Mouse (Mus musculus): Measurements from ENCODE around the gene Nfkb1. TPM values are rescaled to one million over a fixed set of nuclear protein-coding genes. Genes with fewer than 3 reads are reported as not detected.

Nfkb1 gene
- polyA plus RNA-seq, 1 experiment from 2014 or later = 18.4 TPM

DNA sequence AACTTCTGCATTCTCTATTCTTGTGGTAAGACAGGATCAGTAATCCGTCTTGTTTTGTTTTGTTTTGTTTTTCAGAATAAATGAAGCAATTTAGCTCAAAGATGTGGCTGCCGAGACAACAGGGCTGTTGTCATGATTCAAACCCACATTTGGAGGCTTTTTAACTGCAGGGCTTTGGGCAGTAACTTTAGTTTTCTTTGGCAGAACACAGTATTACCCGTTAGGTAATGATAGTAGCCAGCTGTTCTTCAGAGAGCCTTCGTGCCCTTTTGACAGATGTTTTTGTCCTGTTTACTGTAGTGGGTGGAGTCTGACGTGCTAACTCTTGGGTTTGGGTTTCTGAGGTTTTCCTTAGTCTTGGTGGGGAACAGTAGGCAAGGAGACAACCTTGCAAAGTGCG, 118.3 kb downstream of the Nfkb1 start:
- ATAC-seq = no peak
- Histone ChIP-seq H3K4me2 (no peak overlapping the region), H3K9me3 (replicated peaks) (no peaks in the 10 kb centered on the region), H3K4me1 (peaks cover 7% of the 10 kb centered on the region; the same call in 1 of the 2 replicates), H3K9ac (no peak overlapping the region), H3K4me3 (no peak overlapping the region), H3K27ac (no peak overlapping the region), H3K36me3 (peaks cover 6% of the 10 kb centered on the region), H3K27me3 (replicated peaks) (no peaks in the 10 kb centered on the region)
- WGBS (ENCODE audit: insufficient replicate concordance) = 46% methylated on average over 6 of the region's 6 CpGs

- Histone ChIP-seq H3K27me3 (replicated peaks) (no peaks in the 10 kb centered on the region), H3K36me3 (peaks cover 6% of the 10 kb centered on the region), H3K4me2 (0 out of 2 replicates have a peak overlapping the region, but pooled peaks have one; percentile 17), H3K27ac (no peak overlapping the region), H3K4me1 (peaks cover 7% of the 10 kb centered on the region; the same call in 1 of the 2 replicates), H3K9me3 (replicated peaks) (no peaks in the 10 kb centered on the region), H3K9ac (no peak overlapping the region), H3K4me3 (no peak overlapping the region)
- ATAC-seq = no peak
- WGBS (ENCODE audit: insufficient replicate concordance) = 70% methylated on average over 13 of the region's 13 CpGs
Observed at GRCm38 (mm10) chr3:135571540-135571939, 119.8 kb downstream of the Nfkb1 start.

DNA sequence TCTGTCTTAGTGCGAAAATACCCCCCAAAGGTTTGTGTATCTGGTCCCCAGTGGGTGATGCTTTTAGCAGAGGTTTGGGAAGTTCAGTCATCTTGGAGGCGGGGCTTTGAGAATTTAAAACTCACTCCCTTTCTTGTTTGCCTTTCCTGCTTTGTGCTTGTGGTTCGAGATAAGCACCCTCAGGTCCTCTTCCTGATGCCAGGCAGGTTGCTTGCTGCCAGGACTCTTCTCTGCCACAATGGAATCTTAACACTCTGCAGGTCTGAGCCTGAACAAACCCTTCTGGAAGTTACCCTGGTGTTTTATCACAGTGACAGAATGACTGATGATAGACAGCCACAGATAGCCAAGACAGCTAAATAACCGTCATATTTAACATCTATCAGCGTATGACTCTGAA, 122.7 kb downstream of the Nfkb1 start:
- no peaks in the 10 kb centered on the region for H3K9me3 ChIP-seq (replicated peaks)
- no peak overlapping the region for H3K4me2 ChIP-seq
- H3K27me3 ChIP-seq (replicated peaks) = no peaks in the 10 kb centered on the region
- H3K4me1 ChIP-seq = peaks cover 7% of the 10 kb centered on the region; the same call in 1 of the 2 replicates
- no peak overlapping the region for H3K9ac ChIP-seq
- H3K4me3 ChIP-seq = no peak overlapping the region
- WGBS (ENCODE audit: insufficient replicate concordance) = 35% methylated on average over 5 of the region's 5 CpGs
- ATAC-seq = no peak
- peaks cover 6% of the 10 kb centered on the region for H3K36me3 ChIP-seq
- no peak overlapping the region for H3K27ac ChIP-seq

GRCm38 (mm10) chr3:135567888-135568287, 123.5 kb downstream of the Nfkb1 start:
- H3K4me3 ChIP-seq = no peak overlapping the region
- peaks cover 6% of the 10 kb centered on the region for H3K36me3 ChIP-seq
- WGBS (ENCODE audit: insufficient replicate concordance) = 51% methylated on average over 6 of the region's 6 CpGs
- H3K9ac ChIP-seq = no peak overlapping the region
- no peaks in the 10 kb centered on the region for H3K9me3 ChIP-seq (replicated peaks)
- no peaks in the 10 kb centered on the region for H3K27me3 ChIP-seq (replicated peaks)
- peaks cover 7% of the 10 kb centered on the region; the same call in 1 of the 2 replicates for H3K4me1 ChIP-seq
- no peak overlapping the region for H3K27ac ChIP-seq
- no peak overlapping the region for H3K4me2 ChIP-seq
- ATAC-seq = no peak

DNA sequence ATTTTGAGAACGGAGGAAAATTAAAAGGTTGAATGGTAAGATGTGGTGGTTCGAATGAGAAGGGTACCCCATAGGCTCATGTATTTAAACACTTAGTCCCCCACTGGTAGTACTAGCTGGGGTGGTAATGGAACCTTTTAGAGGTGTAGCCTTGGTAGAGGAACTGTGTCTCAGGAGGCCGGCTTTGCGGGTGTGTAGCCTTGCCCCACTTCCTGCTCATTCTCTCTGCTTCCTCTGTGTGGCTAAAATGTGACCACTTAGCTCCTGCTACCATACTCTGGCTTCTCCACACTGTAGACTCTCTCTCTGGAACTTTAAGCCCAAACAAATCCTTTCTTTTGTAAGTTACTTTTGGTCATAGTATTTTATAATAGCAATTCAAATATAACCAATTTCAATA, 126.0 kb downstream of the Nfkb1 start:
- H3K36me3 ChIP-seq = peaks cover 1% of the 10 kb centered on the region; the same call in 1 of the 2 replicates
- H3K4me1 ChIP-seq = peaks cover 7% of the 10 kb centered on the region; the same call in 1 of the 2 replicates
- H3K9me3 ChIP-seq (replicated peaks) = no peaks in the 10 kb centered on the region
- no peak overlapping the region for H3K27ac ChIP-seq
- no peak overlapping the region for H3K9ac ChIP-seq
- 38% methylated on average over 4 of the region's 4 CpGs for WGBS (ENCODE audit: insufficient replicate concordance)
- no peak overlapping the region for H3K4me2 ChIP-seq
- H3K27me3 ChIP-seq (replicated peaks) = no peaks in the 10 kb centered on the region
- no peak for ATAC-seq
- no peak overlapping the region for H3K4me3 ChIP-seq

DNA sequence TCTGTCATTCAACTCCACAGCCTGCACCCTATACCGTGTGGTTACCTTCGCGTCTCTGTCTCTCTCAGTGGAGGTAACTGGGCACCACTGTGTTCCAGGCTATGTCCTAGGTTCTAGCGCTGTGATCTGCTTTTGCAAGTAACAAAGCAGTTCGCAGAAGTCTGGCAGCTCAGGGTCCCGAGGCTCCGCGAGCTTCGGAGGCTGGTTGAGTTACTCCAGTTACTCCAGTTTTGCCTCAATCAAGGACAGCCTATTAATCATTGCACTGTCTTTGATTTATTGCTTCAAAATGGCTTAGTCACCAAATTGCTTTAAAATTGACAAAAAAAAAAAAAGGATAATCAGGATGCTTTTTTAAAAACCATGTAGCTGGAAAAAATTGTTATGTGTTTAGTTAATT, 126.6 kb downstream of the Nfkb1 start:
- Histone ChIP-seq H3K4me2 (no peak overlapping the region), H3K36me3 (no peaks in the 10 kb centered on the region), H3K4me1 (peaks cover 7% of the 10 kb centered on the region; the same call in 1 of the 2 replicates), H3K27me3 (replicated peaks) (no peaks in the 10 kb centered on the region), H3K9me3 (replicated peaks) (no peaks in the 10 kb centered on the region), H3K9ac (no peak overlapping the region), H3K27ac (no peak overlapping the region), H3K4me3 (no peak overlapping the region)
- no peak for ATAC-seq
- 86% methylated on average over 9 of the region's 9 CpGs for WGBS (ENCODE audit: insufficient replicate concordance)

DNA sequence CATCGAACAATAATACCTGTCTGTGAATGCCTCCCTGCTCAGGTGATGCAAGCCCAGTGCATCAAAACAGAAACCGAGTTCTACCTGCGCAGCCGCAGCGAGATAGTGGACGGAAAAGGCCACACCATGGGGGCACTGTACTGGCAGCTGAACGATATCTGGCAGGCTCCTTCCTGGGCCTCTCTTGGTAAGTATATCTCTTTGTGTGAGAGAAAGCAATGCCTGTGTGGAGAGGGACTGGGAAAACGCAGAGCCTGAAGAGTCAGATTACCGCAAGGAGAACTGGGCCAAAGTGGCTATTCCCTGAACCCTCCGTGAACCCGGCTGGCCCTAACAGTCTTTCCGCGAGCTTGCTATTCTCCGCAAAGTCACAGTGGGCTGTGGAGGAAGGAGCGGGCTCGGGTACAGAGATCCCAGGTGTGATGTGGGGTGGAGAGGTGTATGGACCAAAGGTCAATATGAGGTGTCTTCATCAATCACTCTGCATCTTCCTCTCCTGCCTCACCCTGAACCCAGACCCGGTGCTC, 128.1 kb downstream of the Nfkb1 start:
- H3K9me3 ChIP-seq (replicated peaks) = no peaks in the 10 kb centered on the region
- no peaks in the 10 kb centered on the region for H3K36me3 ChIP-seq
- no peak overlapping the region for H3K9ac ChIP-seq
- no peak for ATAC-seq
- no peaks in the 10 kb centered on the region for H3K4me1 ChIP-seq
- H3K27ac ChIP-seq = no peak overlapping the region
- H3K4me2 ChIP-seq = no peak overlapping the region
- WGBS (ENCODE audit: insufficient replicate concordance) = 84% methylated on average over 17 of the region's 17 CpGs
- no peak overlapping the region for H3K4me3 ChIP-seq
- no peaks in the 10 kb centered on the region for H3K27me3 ChIP-seq (replicated peaks)

DNA sequence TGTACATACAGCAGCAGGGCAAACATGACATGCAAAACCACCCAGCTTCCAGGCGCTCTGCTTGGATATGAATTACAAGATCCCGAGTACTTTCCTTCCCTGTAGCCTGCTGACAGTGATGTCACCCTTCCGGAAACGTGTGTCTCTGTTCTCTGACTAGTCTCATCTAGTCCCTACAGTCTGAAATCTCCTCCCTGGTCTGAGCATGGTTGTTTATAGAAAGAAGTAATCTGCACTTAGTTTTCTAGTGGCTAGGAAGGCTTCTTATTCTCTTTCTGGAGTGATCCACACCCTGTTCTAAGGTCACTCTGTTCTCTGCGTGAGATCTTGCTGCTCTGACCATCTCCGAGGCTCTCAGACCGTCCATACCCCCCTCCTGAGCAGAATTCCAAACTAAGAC, 129.3 kb downstream of the Nfkb1 start:
- no peak overlapping the region for H3K4me3 ChIP-seq

DNA sequence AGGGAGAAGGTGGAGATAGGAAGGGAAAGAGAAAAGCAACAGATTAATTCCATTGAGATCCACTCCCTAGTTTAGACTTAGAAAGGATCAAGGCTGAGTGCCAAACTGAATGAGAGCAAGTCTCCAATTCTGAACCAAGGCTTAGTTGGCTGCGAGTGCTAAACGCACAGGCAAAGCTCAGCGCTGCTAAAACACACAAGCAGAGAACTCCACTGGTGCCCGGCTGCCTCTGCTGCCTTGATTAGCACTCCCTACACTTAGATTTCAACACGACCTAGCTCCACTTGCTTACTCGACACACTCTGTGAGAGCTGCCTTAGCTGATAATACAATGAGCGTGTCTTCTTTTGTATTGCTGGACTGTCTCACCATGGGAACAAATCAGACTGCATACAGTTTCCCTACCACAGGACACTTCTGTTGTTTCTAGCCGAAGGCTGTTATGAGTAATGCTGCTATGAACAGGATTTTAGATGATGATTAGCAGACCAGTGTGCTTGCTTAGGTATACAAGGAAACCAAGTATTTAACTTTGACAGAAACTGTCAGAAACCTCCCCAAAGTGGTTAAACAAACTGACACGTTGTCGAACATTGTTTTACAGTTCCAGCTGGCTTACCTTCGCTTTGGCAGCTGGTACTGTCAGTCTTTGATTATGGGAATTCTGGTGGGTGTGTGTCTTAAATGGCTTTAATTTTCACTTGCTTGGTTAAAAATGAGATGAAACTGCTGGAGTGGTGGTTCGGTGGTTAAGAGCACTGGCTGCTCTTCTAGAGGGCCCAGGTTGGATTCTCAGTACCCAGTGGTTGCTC, 134.3 kb downstream of the Nfkb1 start:
- Histone ChIP-seq H3K9ac (no peak overlapping the region), H3K4me3 (no peak overlapping the region), H3K4me1 (no peaks in the 10 kb centered on the region), H3K27me3 (replicated peaks) (no peaks in the 10 kb centered on the region), H3K36me3 (peaks cover 11% of the 10 kb centered on the region), H3K4me2 (no peak overlapping the region), H3K27ac (no peak overlapping the region), H3K9me3 (replicated peaks) (0 out of 2 replicates have a peak, but pooled peaks cover 2% of the 10 kb centered on the region)
- ATAC-seq = no peak
- WGBS (ENCODE audit: insufficient replicate concordance) = 79% methylated on average over 12 of the region's 12 CpGs

More for the DNA sequence above, 129.3 kb downstream of the Nfkb1 start:
- Histone ChIP-seq H3K36me3 (no peaks in the 10 kb centered on the region), H3K9me3 (replicated peaks) (no peaks in the 10 kb centered on the region), H3K27me3 (replicated peaks) (no peaks in the 10 kb centered on the region), H3K4me2 (no peak overlapping the region), H3K27ac (no peak overlapping the region), H3K4me1 (no peaks in the 10 kb centered on the region), H3K9ac (no peak overlapping the region)
- WGBS (ENCODE audit: insufficient replicate concordance) = 67% methylated on average over 7 of the region's 7 CpGs
- no peak for ATAC-seq

DNA sequence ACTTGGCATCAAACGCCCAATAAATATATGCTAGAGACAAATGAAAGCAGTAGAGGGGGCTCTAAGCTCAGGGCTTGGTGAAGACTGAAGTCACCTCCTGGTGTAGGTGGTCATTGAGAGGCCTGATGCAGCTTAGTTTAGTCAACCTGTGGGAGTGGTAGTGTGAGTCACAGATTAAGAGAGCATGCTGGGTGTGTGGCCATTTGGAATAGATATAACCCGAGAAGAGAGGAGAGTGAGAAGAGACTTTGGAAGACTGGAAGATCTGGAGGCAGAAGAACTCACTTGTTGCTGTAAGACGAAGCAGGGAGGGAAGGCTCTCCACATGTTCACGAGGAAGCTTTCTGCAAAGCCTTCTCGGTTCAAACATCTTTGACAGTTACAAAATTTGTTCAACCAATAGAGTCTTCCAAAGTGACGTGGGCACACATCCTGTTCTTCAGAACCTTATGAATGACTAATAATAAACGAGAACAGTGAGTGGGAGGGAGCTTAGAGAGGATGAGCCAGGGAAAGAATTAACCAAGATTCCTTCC, 135.2 kb downstream of the Nfkb1 start:
- 61% methylated on average over 7 of the region's 7 CpGs for WGBS (ENCODE audit: insufficient replicate concordance)
- Histone ChIP-seq H3K36me3 (peaks cover 11% of the 10 kb centered on the region), H3K9me3 (replicated peaks) (0 out of 2 replicates have a peak, but pooled peaks cover 2% of the 10 kb centered on the region), H3K4me3 (no peak overlapping the region), H3K9ac (no peak overlapping the region), H3K27ac (no peak overlapping the region), H3K4me1 (no peaks in the 10 kb centered on the region), H3K4me2 (no peak overlapping the region), H3K27me3 (replicated peaks) (no peaks in the 10 kb centered on the region)
- ATAC-seq = no peak

GRCm38 (mm10) chr3:135555192-135555591, 136.2 kb downstream of the Nfkb1 start:
- H3K27me3 ChIP-seq (replicated peaks) = no peaks in the 10 kb centered on the region
- 0 out of 2 replicates have a peak, but pooled peaks cover 2% of the 10 kb centered on the region for H3K9me3 ChIP-seq (replicated peaks)
- no peak overlapping the region for H3K9ac ChIP-seq
- 74% methylated on average over 6 of the region's 6 CpGs for WGBS (ENCODE audit: insufficient replicate concordance)
- no peak overlapping the region for H3K27ac ChIP-seq
- no peaks in the 10 kb centered on the region for H3K4me1 ChIP-seq
- no peak overlapping the region for H3K4me2 ChIP-seq
- no peak for ATAC-seq
- peaks cover 11% of the 10 kb centered on the region for H3K36me3 ChIP-seq
- H3K4me3 ChIP-seq = no peak overlapping the region

- H3K27me3 ChIP-seq (replicated peaks) = no peaks in the 10 kb centered on the region
- H3K36me3 ChIP-seq = peaks cover 11% of the 10 kb centered on the region
- no peak for ATAC-seq
Observed at GRCm38 (mm10) chr3:135552874-135553273, 138.5 kb downstream of the Nfkb1 start.

More at GRCm38 (mm10) chr3:135552874-135553273, 138.5 kb downstream of the Nfkb1 start:
- WGBS (ENCODE audit: insufficient replicate concordance) = 66% methylated on average over 5 of the region's 5 CpGs
- 0 out of 2 replicates have a peak, but pooled peaks cover 2% of the 10 kb centered on the region for H3K9me3 ChIP-seq (replicated peaks)
- H3K9ac ChIP-seq = no peak overlapping the region
- H3K27ac ChIP-seq = no peak overlapping the region
- no peaks in the 10 kb centered on the region for H3K4me1 ChIP-seq
- no peak overlapping the region for H3K4me2 ChIP-seq
- no peak overlapping the region for H3K4me3 ChIP-seq

Data from liver, embryonic 12.5 days (tissue).